Mouse (Mus musculus) kidney, adult 2 months (tissue): ENCODE data around the gene Gm10518. TPM values are rescaled to one million over a fixed set of nuclear protein-coding genes. Genes with fewer than 3 reads are reported as not detected.
A peak's percentile ranks its signal among the peaks of the same experiment; 100 is the strongest.
"Not testable (repeated sequence)": the region's sequence is repeated elsewhere in the genome, so short reads cannot be mapped to it uniquely, and the experiment has no call there.

Source experiments
- DNase-seq: peaks from one replicate; pipeline ENCODE4 v3.0.0; 2021
- H3K27ac ChIP-seq: fragments of 200-500 bp; 2 replicates; pipeline ENCODE4 v1.5.1; 2012; ENCODE audit warnings: low read depth, low read length, control low read depth, inconsistent platforms; ENCODE audit not compliant: insufficient read depth
- H3K27me3 ChIP-seq: fragments of 200-500 bp; replicated peaks from 2 replicates; pipeline ENCODE4 v1.6.1; 2012; ENCODE audit warnings: mild to moderate bottlenecking, moderate library complexity, low read length, inconsistent platforms; ENCODE audit not compliant: control insufficient read depth, insufficient read depth
- H3K36me3 ChIP-seq: fragments of 200-500 bp; 2 replicates; pipeline ENCODE4 v1.6.1; 2012; ENCODE audit warnings: mild to moderate bottlenecking, moderate library complexity, low read length, inconsistent platforms; ENCODE audit not compliant: control insufficient read depth, insufficient read depth
- H3K4me1 ChIP-seq: fragments of 200-500 bp; 2 replicates; pipeline ENCODE4 v1.6.1; 2011; ENCODE audit warnings: low read length; ENCODE audit not compliant: control insufficient read depth, insufficient read depth
- H3K4me3 ChIP-seq: fragments of 200-500 bp; 2 replicates; pipeline ENCODE4 v1.5.1; 2011; ENCODE audit warnings: mild to moderate bottlenecking, low read depth, low read length, control low read depth; ENCODE audit not compliant: insufficient read depth
- CTCF ChIP-seq: fragments of 200-500 bp; conservative IDR thresholded peaks from 2 replicates; pipeline ENCODE4 v1.5.1; 2011; ENCODE audit warnings: low read depth, mild to moderate bottlenecking, control low read depth, low read length, moderate library complexity, mixed read lengths; ENCODE audit not compliant: insufficient read depth, insufficient read length
- POLR2A ChIP-seq: fragments of 200-500 bp; IDR thresholded peaks from one replicate; pipeline ENCODE4 v1.6.1; 2011; ENCODE audit warnings: low read depth, low read length, control low read depth
- WGBS: fragments of 180-500 bp; shearing (Covaris S2); methylation state at CpG from one replicate; pipeline ENCODE4 v1.1.7; 2018; 5-methylcytosine and 5-hydroxymethylcytosine counted together
- polyA plus RNA-seq: library from polyadenylated mRNA; depleted of rRNA; stranded (reverse); fragments of >200 nt; gene quantifications from 2 replicates; pipeline ENCODE4 v1.2.3, GENCODE M21; 2012

The Gm10518 gene
- polyA plus RNA-seq, 1 experiment = not detected

- H3K27me3 ChIP-seq = no peaks in the 10 kb centered on the region
- 66% methylated on average over 2 of the region's 2 CpGs for WGBS
- DNase-seq = no peak
- H3K36me3 ChIP-seq = no peaks in the 10 kb centered on the region
- TF ChIP-seq CTCF (no peak), POLR2A (no peak)
- no peak overlapping the region for H3K27ac ChIP-seq
- no peak overlapping the region for H3K4me3 ChIP-seq
- no peaks in the 10 kb centered on the region for H3K4me1 ChIP-seq
Observed at GRCm38 (mm10) chr1:179813385-179813784, 10.2 kb downstream of the Gm10518 start.

- Histone ChIP-seq H3K4me3 (no peak overlapping the region), H3K27me3 (no peaks in the 10 kb centered on the region; the same call in 1 of the 2 replicates), H3K36me3 (no peaks in the 10 kb centered on the region), H3K4me1 (no peaks in the 10 kb centered on the region), H3K27ac (no peak overlapping the region)
- TF ChIP-seq CTCF (no peak), POLR2A (no peak)
- WGBS = 90% methylated on average over 2 of the region's 2 CpGs
- DNase-seq = no peak
Observed at GRCm38 (mm10) chr1:179814616-179815015, 11.4 kb downstream of the Gm10518 start.

GRCm38 (mm10) chr1:179818490-179819278, 15.5 kb downstream of the Gm10518 start:
- not testable (repeated sequence) for DNase-seq, H3K4me1 ChIP-seq, H3K27ac ChIP-seq, H3K4me3 ChIP-seq, H3K27me3 ChIP-seq, H3K36me3 ChIP-seq
- WGBS = 90% methylated on average over 11 of the region's 11 CpGs

GRCm38 (mm10) chr1:179824549-179824948, 21.4 kb downstream of the Gm10518 start:
- TF ChIP-seq CTCF = no peak
- TF ChIP-seq POLR2A = no peak
- H3K27me3 ChIP-seq = no peaks in the 10 kb centered on the region
- H3K4me3 ChIP-seq = no peak overlapping the region
- H3K4me1 ChIP-seq = peaks cover 4% of the 10 kb centered on the region; the same call in 1 of the 2 replicates
- H3K36me3 ChIP-seq = no peaks in the 10 kb centered on the region
- peak; percentile 13 for DNase-seq
- H3K27ac ChIP-seq = no peak overlapping the region
- 61% methylated on average over 5 of the region's 5 CpGs for WGBS

GRCm38 (mm10) chr1:179828051-179828450, 24.9 kb downstream of the Gm10518 start:
- no peak for TF ChIP-seq POLR2A
- TF ChIP-seq CTCF = no peak
- no peaks in the 10 kb centered on the region for H3K36me3 ChIP-seq
- H3K4me3 ChIP-seq = no peak overlapping the region
- DNase-seq = no peak
- WGBS = 93% methylated on average over 5 of the region's 5 CpGs
- H3K27me3 ChIP-seq = no peaks in the 10 kb centered on the region
- H3K27ac ChIP-seq = no peak overlapping the region
- H3K4me1 ChIP-seq = peaks cover 4% of the 10 kb centered on the region; the same call in 1 of the 2 replicates

- WGBS = 70% methylated on average over 4 of the region's 4 CpGs
- Histone ChIP-seq H3K36me3 (no peaks in the 10 kb centered on the region), H3K4me3 (no peak overlapping the region), H3K27me3 (no peaks in the 10 kb centered on the region), H3K27ac (no peak overlapping the region), H3K4me1 (peaks cover 4% of the 10 kb centered on the region; the same call in 1 of the 2 replicates)
- no peak for DNase-seq
- no peak for TF ChIP-seq CTCF
- no peak for TF ChIP-seq POLR2A
Observed at GRCm38 (mm10) chr1:179828900-179829299, 25.7 kb downstream of the Gm10518 start.

GRCm38 (mm10) chr1:179832710-179833240, 29.6 kb downstream of the Gm10518 start:
- Histone ChIP-seq H3K27me3 (no peaks in the 10 kb centered on the region), H3K36me3 (no peaks in the 10 kb centered on the region), H3K27ac (no peak overlapping the region), H3K4me1 (peaks cover 11% of the 10 kb centered on the region; the same call in 1 of the 2 replicates), H3K4me3 (no peak overlapping the region)
- DNase-seq = no peak
- no peak for TF ChIP-seq POLR2A
- TF ChIP-seq CTCF = no peak
- 63% methylated on average over 7 of the region's 7 CpGs for WGBS

GRCm38 (mm10) chr1:179833596-179833995, 30.4 kb downstream of the Gm10518 start:
- no peaks in the 10 kb centered on the region for H3K36me3 ChIP-seq
- WGBS = 80% methylated on average over 1 of the region's 1 CpGs
- no peak for DNase-seq
- H3K27me3 ChIP-seq = no peaks in the 10 kb centered on the region
- no peak overlapping the region for H3K4me3 ChIP-seq
- peaks cover 11% of the 10 kb centered on the region; the same call in 1 of the 2 replicates for H3K4me1 ChIP-seq
- no peak overlapping the region for H3K27ac ChIP-seq
- TF ChIP-seq CTCF = no peak
- no peak for TF ChIP-seq POLR2A
